Mouse (Mus musculus): ENCODE measurements around the gene Gm21972. TPM values are rescaled to one million over a fixed set of nuclear protein-coding genes. Genes with fewer than 3 reads are reported as not detected.

Gene Gm21972
- polyA plus RNA-seq (2012; rRNA removed), result 0.35 TPM in 2 replicates

GRCm38 (mm10) chr1:86133337-86133736, at the start of gene Gm21972:
Gene Gm21972, plus strand, starts transcription at chr1:86133637.

GRCm38 (mm10) chr1:86111779-86112178, 21.7 kb upstream of the Gm21972 start, which contains the start of gene Htr2b:
Gene Htr2b, minus strand, starts transcription at chr1:86111970.

GRCm38 (mm10) chr1:86154133-86154823, 20.8 kb downstream of the Gm21972 start, which contains the start of gene Armc9:
Gene Armc9, plus strand, starts transcription at chr1:86154780.

Other genes with a start within 250 kb of the Gm21972 start
- 20.8 and 23.7 TPM in 2 replicates for gene Itm2c, start 239.4 kb upstream of the Gm21972 start, polyA plus RNA-seq (2012; rRNA removed)
- 0.06 and 0.08 TPM in 2 replicates for gene 4933407L21Rik, start 205.2 kb upstream of the Gm21972 start, polyA plus RNA-seq (2012; rRNA removed)
- 0.05 and 0.07 TPM in 2 replicates for gene Gpr55, start 172.6 kb upstream of the Gm21972 start, polyA plus RNA-seq (2012; rRNA removed)
- gene Spata3, start 116.8 kb upstream of the Gm21972 start, polyA plus RNA-seq (2012; rRNA removed), result 0.07 and 0.14 TPM in 2 replicates
- 9.9 and 12.7 TPM in 2 replicates for gene 2810459M11Rik, start 87.8 kb upstream of the Gm21972 start, polyA plus RNA-seq (2012; rRNA removed)
- gene Psmd1, start 69.2 kb upstream of the Gm21972 start, polyA plus RNA-seq (2012; rRNA removed), result 52.4 and 59.2 TPM in 2 replicates
- 0.05 TPM in 1 of 2 replicates, not detected in the other for gene Htr2b, start 21.7 kb upstream of the Gm21972 start, polyA plus RNA-seq (2012; rRNA removed)
- 6.0 and 6.7 TPM in 2 replicates for gene Armc9, start 21.1 kb downstream of the Gm21972 start, polyA plus RNA-seq (2012; rRNA removed)
- gene B3gnt7, start 169.2 kb downstream of the Gm21972 start, polyA plus RNA-seq (2012; rRNA removed), result 0.94 and 1.0 TPM in 2 replicates
- 249 and 342 TPM in 2 replicates for gene Ncl, start 225.8 kb downstream of the Gm21972 start, polyA plus RNA-seq (2012; rRNA removed)

Measured in liver, embryonic 14 days (tissue).